Mouse (Mus musculus) liver, embryonic 14.5 days (tissue): ENCODE measurements at regions not wholly inside any gene's neighbourhood (a gene's known extent, or its start where the extent isn't known, plus 50 kb on each side); places are given as distances from the start of the nearest gene placed in this dataset.

Source experiments
- ATAC-seq: fragments of 200-750 bp; cut with Nextera tagmentation; 2 replicates; pipeline ENCODE4 v1.8.0; 2017; ENCODE audit warnings: moderate number of reproducible peaks, mild to moderate bottlenecking, moderate library complexity; ENCODE audit not compliant: insufficient read depth
- DNase-seq, 3 experiments: peaks; one replicate each; pipeline ENCODE4 v3.0.0-alpha.2; 2012 to 2013; ENCODE audit warnings: low read depth in 3 of 3, low spot score in 3 of 3
- H3K27ac ChIP-seq: fragments of 300-500 bp; sonication (generic); 2 replicates; pipeline ENCODE4 v1.5.1; 2014; ENCODE audit warnings: moderate library complexity, mild to moderate bottlenecking, control low read depth, inconsistent platforms
- H3K27me3 ChIP-seq: fragments of 300-500 bp; sonication (generic); 2 replicates; pipeline ENCODE4 v1.6.1; 2014; ENCODE audit warnings: mild to moderate bottlenecking, low read length, moderate library complexity; ENCODE audit not compliant: control insufficient read depth, insufficient read depth
- H3K36me3 ChIP-seq: fragments of 300-500 bp; sonication (generic); replicated peaks from 2 replicates; pipeline ENCODE4 v1.6.1; 2014; ENCODE audit warnings: low read depth; ENCODE audit not compliant: control insufficient read depth, insufficient read depth
- H3K4me1 ChIP-seq, 2 experiments: fragments of 200-500 bp in 1 of 2; fragments of 300-500 bp in 1 of 2; sonication (generic) in 1 of 2; replicated peaks; 2 replicates each; pipeline ENCODE4 v1.6.1; 2012 to 2014; ENCODE audit warnings: antibody characterized with exemption in 1 of 2, inconsistent platforms in 1 of 2, low read length in 1 of 2; ENCODE audit not compliant: control insufficient read depth in 2 of 2, insufficient read depth in 2 of 2
- H3K4me2 ChIP-seq: fragments of 300-500 bp; sonication (generic); 2 replicates; pipeline ENCODE4 v1.6.1; 2014; ENCODE audit warnings: low read depth, mild to moderate bottlenecking, control low read depth, moderate library complexity
- H3K4me3 ChIP-seq, 2 experiments: fragments of 200-500 bp in 1 of 2; fragments of 300-500 bp in 1 of 2; sonication (generic) in 1 of 2; 2 replicates each; pipeline ENCODE4 v1.5.1; 2012 to 2014; ENCODE audit warnings: low read depth in 2 of 2, low read length in 2 of 2, mild to moderate bottlenecking in 2 of 2, control low read depth in 1 of 2, inconsistent platforms in 1 of 2, moderate library complexity in 1 of 2; ENCODE audit not compliant: insufficient read depth in 1 of 2
- H3K9ac ChIP-seq: fragments of 300-500 bp; sonication (generic); replicated peaks from 2 replicates; pipeline ENCODE4 v1.6.1; 2014; ENCODE audit warnings: mild to moderate bottlenecking, control low read depth, moderate library complexity
- H3K9me3 ChIP-seq: fragments of 300-500 bp; sonication (generic); 2 replicates; pipeline ENCODE4 v1.6.1; 2016; ENCODE audit warnings: low read length, mixed read lengths; ENCODE audit not compliant: control insufficient read depth
- CTCF ChIP-seq: IDR thresholded peaks from 2 replicates; pipeline ENCODE4 v1.5.1; 2016; ENCODE audit warnings: antibody characterized with exemption, low read depth, control low read depth
- EP300 ChIP-seq: IDR thresholded peaks from 2 replicates; pipeline ENCODE4 v1.6.1; 2016; ENCODE audit warnings: antibody characterized with exemption, low read depth
- WGBS: fragments of 180-500 bp; shearing (Covaris S2); extraction: QIAGEN DNeasy Blood & Tissue Kit; methylation state at CpG from one replicate; pipeline ENCODE4 v1.1.7; 2014; ENCODE audit not compliant: insufficient replicate concordance; 5-methylcytosine and 5-hydroxymethylcytosine counted together

DNA sequence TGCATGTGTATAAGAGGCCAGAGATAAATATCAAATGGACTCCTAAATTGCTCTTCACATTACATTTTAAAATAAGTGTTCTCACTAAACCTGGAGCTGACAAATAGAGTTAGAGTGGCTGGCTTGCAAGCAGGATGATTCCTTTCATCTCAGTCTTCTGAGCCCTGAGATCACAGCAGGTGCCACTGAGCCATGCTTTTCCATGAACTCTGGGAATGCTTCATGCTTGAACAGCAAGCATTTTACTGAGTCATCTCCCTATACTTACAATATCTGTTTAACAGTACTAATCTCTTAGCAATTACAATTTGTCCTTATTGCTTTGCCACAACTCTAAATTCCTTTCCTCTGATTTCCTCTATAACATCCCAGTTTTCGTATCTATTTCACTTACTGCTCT lies 622.1 kb upstream of the 4930452B06Rik start:
- DNase-seq (no peak), ATAC-seq (no peak)
- no peak for TF ChIP-seq EP300
- TF ChIP-seq CTCF = no peak
- no peaks in the 10 kb centered on the region for H3K4me1 ChIP-seq
- H3K9me3 ChIP-seq = no peaks in the 10 kb centered on the region
- H3K36me3 ChIP-seq = no peaks in the 10 kb centered on the region
- no peak overlapping the region for H3K9ac ChIP-seq
- no peaks in the 10 kb centered on the region for H3K27me3 ChIP-seq
- no peak overlapping the region for H3K4me2 ChIP-seq
- no peak overlapping the region for H3K4me3 ChIP-seq
- no peak overlapping the region for H3K27ac ChIP-seq
- WGBS = 55% methylated on average over 1 of the region's 1 CpGs

GRCm38 (mm10) chr14:9285606-9286002 lies 619.6 kb upstream of the 4930452B06Rik start:
- WGBS = 75% methylated on average over 7 of the region's 7 CpGs
- TF ChIP-seq CTCF (no peak), EP300 (no peak)
- Histone ChIP-seq H3K9me3 (no peaks in the 10 kb centered on the region), H3K27me3 (no peaks in the 10 kb centered on the region), H3K36me3 (no peaks in the 10 kb centered on the region), H3K27ac (no peak overlapping the region), H3K4me2 (no peak overlapping the region), H3K4me1 (no peaks in the 10 kb centered on the region), H3K9ac (no peak overlapping the region), H3K4me3 (no peak overlapping the region)
- no peak for ATAC-seq
- no peak for DNase-seq

GRCm38 (mm10) chr14:9284976-9285605 lies 619.1 kb upstream of the 4930452B06Rik start:
- Histone ChIP-seq H3K9me3 (no peaks in the 10 kb centered on the region), H3K4me3 (no peak overlapping the region), H3K9ac (no peak overlapping the region), H3K4me1 (no peaks in the 10 kb centered on the region), H3K36me3 (no peaks in the 10 kb centered on the region), H3K27ac (no peak overlapping the region), H3K27me3 (no peaks in the 10 kb centered on the region), H3K4me2 (no peak overlapping the region)
- ATAC-seq (no peak), DNase-seq (no peak)
- 52% methylated on average over 2 of the region's 2 CpGs for WGBS
- TF ChIP-seq CTCF = no peak
- no peak for TF ChIP-seq EP300

GRCm38 (mm10) chr14:9267282-9268091 lies 601.4 kb upstream of the 4930452B06Rik start:
- DNase-seq (no peak), ATAC-seq (no peak)
- no peak overlapping the region for H3K4me3 ChIP-seq
- H3K4me1 ChIP-seq = no peaks in the 10 kb centered on the region
- H3K4me2 ChIP-seq = no peak overlapping the region
- H3K27me3 ChIP-seq = no peaks in the 10 kb centered on the region
- H3K9me3 ChIP-seq = no peaks in the 10 kb centered on the region
- no peak overlapping the region for H3K27ac ChIP-seq
- WGBS = 56% methylated on average over 14 of the region's 14 CpGs
- no peak overlapping the region for H3K9ac ChIP-seq
- no peak for TF ChIP-seq CTCF
- TF ChIP-seq EP300 = no peak
- H3K36me3 ChIP-seq = no peaks in the 10 kb centered on the region

DNA sequence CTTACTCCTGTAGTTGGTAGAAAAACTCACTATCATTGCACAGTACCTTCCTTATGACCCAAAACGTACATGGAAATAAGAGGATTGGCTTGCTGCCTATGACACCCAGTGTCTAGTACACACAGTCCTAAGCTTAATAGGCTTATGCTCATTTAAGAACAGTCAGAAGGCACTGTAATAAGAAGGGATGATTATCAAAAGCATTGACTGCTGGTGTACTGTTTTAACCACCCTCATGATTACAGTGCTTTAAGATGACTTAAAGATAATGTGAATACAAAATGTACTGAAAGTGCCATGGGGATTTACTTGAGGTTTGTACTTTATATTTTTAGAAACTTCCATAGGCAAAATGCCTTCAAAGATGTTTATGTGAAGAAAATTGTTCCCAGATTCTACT lies 586.0 kb upstream of the 4930452B06Rik start:
- Histone ChIP-seq H3K4me2 (no peak overlapping the region), H3K27ac (no peak overlapping the region), H3K9ac (no peak overlapping the region), H3K9me3 (no peaks in the 10 kb centered on the region), H3K4me1 (no peaks in the 10 kb centered on the region), H3K4me3 (no peak overlapping the region), H3K27me3 (no peaks in the 10 kb centered on the region), H3K36me3 (no peaks in the 10 kb centered on the region)
- no peak for ATAC-seq
- DNase-seq = no peak
- TF ChIP-seq CTCF (no peak), EP300 (no peak)
- 46% methylated on average over 1 of the region's 1 CpGs for WGBS
